Comparison of ENCODE assay signal across 8 mouse cellular contexts in the genomic region with DNA sequence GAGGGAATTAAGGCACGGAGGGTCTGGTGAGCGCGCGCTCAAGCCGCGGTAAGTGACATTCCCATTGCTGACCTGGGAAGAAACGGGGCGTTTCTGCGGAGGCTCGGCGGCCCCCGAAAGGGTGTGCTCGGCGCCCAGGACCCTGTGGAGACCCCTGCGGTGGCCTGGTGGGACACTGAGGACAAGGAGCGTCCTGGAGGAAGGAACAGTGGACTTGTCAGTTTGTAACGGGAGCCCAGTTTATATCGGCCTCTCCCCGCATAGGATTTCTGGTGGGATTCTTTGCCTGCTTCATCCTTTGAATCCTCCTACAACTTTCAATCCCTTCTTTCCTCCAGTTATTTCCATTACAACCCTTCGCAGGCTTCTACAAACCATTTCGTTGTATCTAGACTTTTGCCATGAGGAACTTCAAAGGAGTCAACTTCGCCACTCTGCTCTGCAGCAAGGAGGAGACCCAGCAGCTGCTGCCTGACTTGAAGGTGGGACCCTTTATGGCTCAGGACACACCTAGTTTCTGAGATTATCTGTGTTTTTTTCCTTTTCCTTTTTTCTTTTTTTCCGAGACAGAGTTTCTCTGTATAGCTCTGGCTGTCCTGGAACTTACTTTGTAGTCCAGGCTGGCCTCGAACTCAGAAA. TPM values are rescaled to one million over a fixed set of nuclear protein-coding genes. Genes with fewer than 3 reads are reported as not detected.
DNase-seq lines count a peak whose midpoint lies in the region; ATAC-seq and TF ChIP-seq lines count a peak whose summit lies in the region.

No protein-coding gene starts in this region.

- no peaks in the 10 kb centered on the region for H3K9me3 ChIP-seq in heart, embryonic 14.5 days (ENCODE audit: control insufficient read depth, low read length)
- no peaks in the 10 kb centered on the region for H3K9me3 ChIP-seq in G1E (replicated peaks)
- no peaks in the 10 kb centered on the region for H3K9me3 ChIP-seq in hindbrain, embryonic 10.5 days
- H3K9me3 ChIP-seq in midbrain, embryonic 10.5 days (replicated peaks), result no peaks in the 10 kb centered on the region

- no peak for TF ChIP-seq CTCF in G1E (IDR thresholded peaks at IDR 0.05; ENCODE audit: low read depth, low read length)

- 6% methylated on average over 23 of the region's 24 CpGs for WGBS in heart, embryonic 14.5 days
- WGBS in hindbrain, embryonic 10.5 days, result 5% methylated on average over 24 of the region's 24 CpGs
- WGBS in midbrain, embryonic 10.5 days, result 5% methylated on average over 24 of the region's 24 CpGs

- DNase-seq in heart, adult 8-10 months (ENCODE audit: low spot score), result no peak
- no peak for DNase-seq in G1E (ENCODE audit: low spot score)
- DNase-seq in hindbrain, embryonic 10.5 days (ENCODE audit: low spot score), result no peak
- DNase-seq in midbrain, embryonic 10.5 days (ENCODE audit: low spot score), result no peak
- DNase-seq in left cerebral cortex, postnatal 36 days (ENCODE audit: low spot score in 2 of 2), result no peak
- DNase-seq in right cerebral cortex, postnatal 10 days (ENCODE audit: low spot score in 2 of 2), result no peak
- no peak for DNase-seq in cerebellum, adult 11 months

- 0 out of 4 replicates have a peak, but pooled peaks cover 0 to 4% of the 10 kb centered on the region in 2 experiments for H3K4me1 ChIP-seq in heart, embryonic 14.5 days (ENCODE audit: control insufficient read depth in 2 of 2, insufficient read depth in 2 of 2, low read length in 2 of 2)
- H3K4me1 ChIP-seq in G1E (ENCODE audit: insufficient read depth, low read depth, low read length), result peaks cover 52% of the 10 kb centered on the region
- H3K4me1 ChIP-seq in hindbrain, embryonic 10.5 days (replicated peaks), result peaks cover 15% of the 10 kb centered on the region
- H3K4me1 ChIP-seq in midbrain, embryonic 10.5 days, result peaks cover 13% of the 10 kb centered on the region

- intact Hi-C loops in left cerebral cortex, postnatal 36 days (cut with DNase I), result no loop called here

- peak overlapping the region; percentile 92 for H3K4me2 ChIP-seq in heart, embryonic 14.5 days (ENCODE audit: low read length)

- H3K4me3 ChIP-seq in heart, embryonic 14.5 days (ENCODE audit: control insufficient read depth in 1 of 2, insufficient read depth in 1 of 2, low read depth in 1 of 2, low read length in 2 of 2), result peak overlapping the region; percentile 71 to 95
- peak overlapping the region; percentile 92 for H3K4me3 ChIP-seq in G1E (ENCODE audit: low read depth, low read length)
- peak overlapping the region; percentile 83 for H3K4me3 ChIP-seq in hindbrain, embryonic 10.5 days
- peak overlapping the region; percentile 81 for H3K4me3 ChIP-seq in midbrain, embryonic 10.5 days

- no peaks in the 10 kb centered on the region for H3K27me3 ChIP-seq in heart, embryonic 14.5 days (ENCODE audit: control insufficient read depth, insufficient read depth, low read length)
- no peaks in the 10 kb centered on the region for H3K27me3 ChIP-seq in G1E (ENCODE audit: insufficient read depth, low read length)
- no peaks in the 10 kb centered on the region for H3K27me3 ChIP-seq in hindbrain, embryonic 10.5 days (ENCODE audit: insufficient read depth, poor library complexity, severe bottlenecking)
- no peaks in the 10 kb centered on the region for H3K27me3 ChIP-seq in midbrain, embryonic 10.5 days (ENCODE audit: low read depth, poor library complexity, severe bottlenecking)

- H3K9ac ChIP-seq in heart, embryonic 14.5 days (ENCODE audit: low read length), result peak overlapping the region; percentile 72

- H3K36me3 ChIP-seq in heart, embryonic 14.5 days (ENCODE audit: control insufficient read depth, insufficient read depth, low read length), result peaks cover 33% of the 10 kb centered on the region
- H3K36me3 ChIP-seq in G1E (replicated peaks), result peaks cover 38% of the 10 kb centered on the region
- peaks cover 37% of the 10 kb centered on the region for H3K36me3 ChIP-seq in hindbrain, embryonic 10.5 days
- H3K36me3 ChIP-seq in midbrain, embryonic 10.5 days, result peaks cover 39% of the 10 kb centered on the region

- H3K27ac ChIP-seq in heart, embryonic 14.5 days (replicated peaks in 1 of 2; ENCODE audit: control insufficient read depth in 1 of 2, insufficient read depth in 1 of 2, low read depth in 2 of 2, low read length in 2 of 2), result no peak overlapping the region
- peak overlapping the region; percentile 87 for H3K27ac ChIP-seq in hindbrain, embryonic 10.5 days
- peak overlapping the region; percentile 86 for H3K27ac ChIP-seq in midbrain, embryonic 10.5 days (replicated peaks)

- ATAC-seq in heart, embryonic 14.5 days (ENCODE audit: insufficient number of reproducible peaks, insufficient read depth, low FRiP score, low read depth), result 0 out of 2 replicates have a peak, but pooled peaks have one; percentile 16
- ATAC-seq in G1E (ENCODE audit: extremely low read depth, insufficient number of reproducible peaks, low FRiP score, poor library complexity, severe bottlenecking), result no peak

RNA-seq across cellular contexts. Expression of gene Espl1, which starts 0.4 kb away (rescaled TPM):
- polyA plus RNA-seq in heart, embryonic 14.5 days (2014; fragmentation: Nextera tagmentation; extraction: Ambion mirVana), result 13.5 and 16.2 TPM in 2 replicates
- total RNA-seq in heart, adult 8-10 months (2022), result 1 to 10 TPM in 1 of 4 experiments, under 1 TPM in 3; 0.38 to 1.1 (median 0.93) TPM
- total RNA-seq in G1E (2014; fragmentation: Nextera tagmentation) (91.0 and 145 TPM in 2 replicates), G1E (2017) (15.8 and 23.8 TPM in 2 replicates)
- polyA plus RNA-seq in G1E (2012), result 33.1 and 35.5 TPM in 2 replicates
- 42.6 and 52.2 TPM in 2 replicates for polyA plus RNA-seq in hindbrain, embryonic 10.5 days (2016; fragmentation: Nextera tagmentation; extraction: Ambion mirVana)
- 47.4 and 54.4 TPM in 2 replicates for polyA plus RNA-seq in midbrain, embryonic 10.5 days (2016; fragmentation: Nextera tagmentation; extraction: Ambion mirVana)
- 1 to 10 TPM; 1.1 TPM for total RNA-seq in left cerebral cortex, postnatal 36 days (2021)

RNA-seq across cellular contexts. Expression of gene Mfsd5, which starts 17.2 kb away (rescaled TPM):
- polyA plus RNA-seq in heart, embryonic 14.5 days (2014; fragmentation: Nextera tagmentation; extraction: Ambion mirVana), result 39.2 and 41.3 TPM in 2 replicates
- total RNA-seq in heart, adult 8-10 months (2022), result 10 to 100 TPM; 17.4 to 20.8 (median 18.7) TPM
- total RNA-seq in G1E (2014; fragmentation: Nextera tagmentation) (24.5 and 25.8 TPM in 2 replicates), G1E (2017) (31.1 and 37.2 TPM in 2 replicates)
- 66.2 and 75.3 TPM in 2 replicates for polyA plus RNA-seq in G1E (2012)
- 61.5 and 66.1 TPM in 2 replicates for polyA plus RNA-seq in hindbrain, embryonic 10.5 days (2016; fragmentation: Nextera tagmentation; extraction: Ambion mirVana)
- 59.2 and 63.2 TPM in 2 replicates for polyA plus RNA-seq in midbrain, embryonic 10.5 days (2016; fragmentation: Nextera tagmentation; extraction: Ambion mirVana)
- 10 to 100 TPM; 40.9 to 43.9 TPM for total RNA-seq in left cerebral cortex, postnatal 36 days (2021)

RNA-seq across cellular contexts. Expression of gene Gm9918, which starts 26.1 kb away (rescaled TPM):
- polyA plus RNA-seq in heart, embryonic 14.5 days (2014; fragmentation: Nextera tagmentation; extraction: Ambion mirVana), result 0.15 TPM in 1 of 2 replicates, not detected in the other
- total RNA-seq in heart, adult 8-10 months (2022), result not detected
- total RNA-seq in G1E (2014; fragmentation: Nextera tagmentation), result not detected in 2 replicates
- 0.12 and 0.44 TPM in 2 replicates for total RNA-seq in G1E (2017)
- polyA plus RNA-seq in G1E (2012), result not detected in 2 replicates
- 0.26 and 0.35 TPM in 2 replicates for polyA plus RNA-seq in hindbrain, embryonic 10.5 days (2016; fragmentation: Nextera tagmentation; extraction: Ambion mirVana)
- 0.35 and 0.41 TPM in 2 replicates for polyA plus RNA-seq in midbrain, embryonic 10.5 days (2016; fragmentation: Nextera tagmentation; extraction: Ambion mirVana)
- not detected for total RNA-seq in left cerebral cortex, postnatal 36 days (2021)

RNA-seq across cellular contexts. Expression of gene Pfdn5, which starts 29.4 kb away (rescaled TPM):
- polyA plus RNA-seq in heart, embryonic 14.5 days (2014; fragmentation: Nextera tagmentation; extraction: Ambion mirVana), result 397 and 431 TPM in 2 replicates
- total RNA-seq in heart, adult 8-10 months (2022), result 100 to 1,000 TPM; 300 to 347 (median 339) TPM
- 113 and 119 TPM in 2 replicates for total RNA-seq in G1E (2014; fragmentation: Nextera tagmentation)
- 271 and 276 TPM in 2 replicates for total RNA-seq in G1E (2017)
- polyA plus RNA-seq in G1E (2012), result 13.6 and 23.0 TPM in 2 replicates
- polyA plus RNA-seq in hindbrain, embryonic 10.5 days (2016; fragmentation: Nextera tagmentation; extraction: Ambion mirVana), result 331 and 368 TPM in 2 replicates
- 335 and 345 TPM in 2 replicates for polyA plus RNA-seq in midbrain, embryonic 10.5 days (2016; fragmentation: Nextera tagmentation; extraction: Ambion mirVana)
- total RNA-seq in left cerebral cortex, postnatal 36 days (2021), result 100 to 1,000 TPM; 374 to 425 TPM

RNA-seq across cellular contexts. Expression of gene Myg1, which starts 35.0 kb away (rescaled TPM):
- 59.9 and 72.7 TPM in 2 replicates for polyA plus RNA-seq in heart, embryonic 14.5 days (2014; fragmentation: Nextera tagmentation; extraction: Ambion mirVana)
- 10 to 100 TPM; 23.2 to 24.6 (median 24.5) TPM for total RNA-seq in heart, adult 8-10 months (2022)
- total RNA-seq in G1E (2014; fragmentation: Nextera tagmentation) (37.5 and 45.9 TPM in 2 replicates), G1E (2017) (30.1 and 35.2 TPM in 2 replicates)
- polyA plus RNA-seq in G1E (2012), result 72.6 and 87.5 TPM in 2 replicates
- 119 and 120 TPM in 2 replicates for polyA plus RNA-seq in hindbrain, embryonic 10.5 days (2016; fragmentation: Nextera tagmentation; extraction: Ambion mirVana)
- polyA plus RNA-seq in midbrain, embryonic 10.5 days (2016; fragmentation: Nextera tagmentation; extraction: Ambion mirVana), result 125 and 134 TPM in 2 replicates
- 10 to 100 TPM; 45.8 to 69.3 TPM for total RNA-seq in left cerebral cortex, postnatal 36 days (2021)

Comparison
In these comparisons a context has a peak if more than half of its experiments do, and no peak if none do; other contexts are left out.
1. H3K27ac ChIP-seq: peak in hindbrain, embryonic 10.5 days (single experiment) and midbrain, embryonic 10.5 days (single experiment); none in heart, embryonic 14.5 days (0 of 2).
2. Peak in every context shown above with its lines, with median percentiles within 50 percentile points of each other: H3K4me3 ChIP-seq.